Mouse (Mus musculus) lung, postnatal 0 days (tissue): ENCODE data around the gene Ift43.

ENCODE experiments used
- CTCF ChIP-seq: IDR thresholded peaks from 2 replicates; pipeline ENCODE4 v1.5.1; 2016; ENCODE audit warnings: antibody characterized with exemption, mild to moderate bottlenecking
- EP300 ChIP-seq: IDR thresholded peaks from 2 replicates; pipeline ENCODE4 v1.6.1; 2016; ENCODE audit warnings: antibody characterized with exemption, mild to moderate bottlenecking, control low read depth

- TF ChIP-seq CTCF (no peak), EP300 (no peak)
These were observed 107.4 kb downstream of the Ift43 start for GRCm38 (mm10) chr12:86189601-86190323.
